Mouse (Mus musculus) cerebellum, adult 2 months (tissue): ENCODE data around the gene Inpp5a.

ENCODE experiments used
- CTCF ChIP-seq: fragments of 200-500 bp; IDR thresholded peaks from 2 replicates; pipeline ENCODE4 v1.5.1; 2011; ENCODE audit warnings: low read depth, mild to moderate bottlenecking, control low read depth, low read length, moderate library complexity, borderline replicate concordance; ENCODE audit not compliant: insufficient read depth
- POLR2A ChIP-seq: fragments of 200-500 bp; IDR thresholded peaks from 2 replicates; pipeline ENCODE4 v1.6.1; 2011; ENCODE audit warnings: low read length, control low read depth, borderline replicate concordance; ENCODE audit not compliant: insufficient read depth

- TF ChIP-seq POLR2A, result no peak
- TF ChIP-seq CTCF, result no peak
Measured at GRCm38 (mm10) chr7:139461344-139461743, 72.4 kb downstream of the Inpp5a start.
